Comparison of ENCODE assay signal across 10 mouse cellular contexts in genomic region chr11:35667428-35667827, GRCm38 (mm10).
DNase-seq lines count a peak whose midpoint lies in the region; ATAC-seq and TF ChIP-seq lines count a peak whose summit lies in the region.
"Had no signal": no experiment of that assay in that cellular context is flagged by ENCODE, and none has a peak within 500 bp of the region (broad histone marks: within the 10 kb centered on the region; RNA-seq: fewer than 3 reads in every experiment).

No protein-coding gene starts in this region.

- TF ChIP-seq CTCF in heart, postnatal 0 days (IDR thresholded peaks at IDR 0.05; ENCODE audit: low read depth), result peak; percentile 64
- peak; percentile 33; the same call in 1 of the 2 replicates for TF ChIP-seq CTCF in bone marrow macrophage, adult 2 months (IDR thresholded peaks at IDR 0.05; ENCODE audit: low read depth, low read length)

- no peak for TF ChIP-seq POLR2A in bone marrow macrophage, adult 2 months (IDR thresholded peaks at IDR 0.05; ENCODE audit: borderline replicate concordance, low read depth, low read length)

- H3K27ac ChIP-seq in heart, postnatal 0 days (ENCODE audit: low read depth), result no peak overlapping the region
- no peak overlapping the region for H3K27ac ChIP-seq in bone marrow macrophage, adult 2 months (ENCODE audit: insufficient read depth, low read depth, low read length)
- H3K27ac ChIP-seq in forebrain, embryonic 10.5 days, result no peak overlapping the region
- H3K27ac ChIP-seq: hindbrain, embryonic 15.5 days had no signal

- H3K9ac ChIP-seq in heart, postnatal 0 days (replicated peaks; ENCODE audit: low read depth, low read length), result no peak overlapping the region
- H3K9ac ChIP-seq: hindbrain, embryonic 15.5 days had no signal

- H3K4me1 ChIP-seq in heart, postnatal 0 days (ENCODE audit: control insufficient read depth, insufficient read depth), result no peaks in the 10 kb centered on the region
- H3K4me1 ChIP-seq in bone marrow macrophage, adult 2 months (ENCODE audit: control insufficient read depth, insufficient read depth, low read length), result no peaks in the 10 kb centered on the region
- H3K4me1 ChIP-seq in forebrain, embryonic 10.5 days, result peaks cover 15% of the 10 kb centered on the region

- no peaks in the 10 kb centered on the region for H3K36me3 ChIP-seq in heart, postnatal 0 days (replicated peaks; ENCODE audit: control insufficient read depth, insufficient read depth, low read length)
- no peaks in the 10 kb centered on the region for H3K36me3 ChIP-seq in forebrain, embryonic 10.5 days (replicated peaks)
- H3K36me3 ChIP-seq: hindbrain, embryonic 15.5 days had no signal

- intact Hi-C loops in heart, postnatal 10 days (cut with DNase I), result loop anchor here (5.0 kb wide), 1 partner anchor 825 kb away; no protein-coding TSS in a partner anchor

- 61% methylated on average over 3 of the region's 3 CpGs for WGBS in heart, postnatal 0 days
- WGBS in large intestine, adult 2 months, result 44% methylated on average over 3 of the region's 3 CpGs
- 38% methylated on average over 3 of the region's 3 CpGs for WGBS in forebrain, embryonic 10.5 days

- no peak overlapping the region for H3K4me3 ChIP-seq in heart, postnatal 0 days (ENCODE audit: low read depth, low read length)
- no peak overlapping the region for H3K4me3 ChIP-seq in bone marrow macrophage, adult 2 months (ENCODE audit: insufficient read depth, low read length)
- no peak overlapping the region for H3K4me3 ChIP-seq in forebrain, embryonic 10.5 days
- H3K4me3 ChIP-seq: hindbrain, embryonic 15.5 days; myocyte had no signal

- no peak for DNase-seq in heart, postnatal 0 days (ENCODE audit: low spot score)
- DNase-seq in heart, postnatal 10 days, result no peak
- peak; percentile 39 for DNase-seq in A20 (ENCODE audit: low read depth, low spot score)
- DNase-seq in large intestine, adult 2 months (ENCODE audit: low read depth, low spot score), result peak; percentile 29
- no peak for DNase-seq in forebrain, embryonic 10.5 days (ENCODE audit: extremely low spot score, low spot score)
- no peak for DNase-seq in layer of hippocampus, adult 8-10 months (ENCODE audit: low spot score in 2 of 2)
- no peak for DNase-seq in c-Kit-positive CD71-positive TER-119-positive erythroid progenitor cells, embryonic 14.5 days (ENCODE audit: low spot score)

- no peaks in the 10 kb centered on the region for H3K27me3 ChIP-seq in heart, postnatal 0 days (ENCODE audit: control insufficient read depth, insufficient read depth, low read length)
- peaks cover 92% of the 10 kb centered on the region for H3K27me3 ChIP-seq in forebrain, embryonic 10.5 days (ENCODE audit: poor library complexity, severe bottlenecking)
- H3K27me3 ChIP-seq: hindbrain, embryonic 15.5 days had no signal

- H3K4me2 ChIP-seq in heart, postnatal 0 days (ENCODE audit: low read depth, low read length), result no peak overlapping the region
- H3K4me2 ChIP-seq: hindbrain, embryonic 15.5 days had no signal

- TF ChIP-seq EP300 in heart, postnatal 0 days (IDR thresholded peaks at IDR 0.05; ENCODE audit: low read depth), result no peak

- no peak for ATAC-seq in heart, postnatal 0 days (ENCODE audit: insufficient read depth, low read depth)

- no peaks in the 10 kb centered on the region for H3K9me3 ChIP-seq in heart, postnatal 0 days (replicated peaks; ENCODE audit: control insufficient read depth, low read length)
- H3K9me3 ChIP-seq in forebrain, embryonic 10.5 days, result no peaks in the 10 kb centered on the region
- H3K9me3 ChIP-seq: hindbrain, embryonic 15.5 days had no signal

Comparison
In these comparisons a context has a peak if more than half of its experiments do, and no peak if none do; other contexts are left out.
1. DNase-seq: peak in A20 (single experiment) and large intestine, adult 2 months (single experiment); none in heart, postnatal 0 days (single experiment), heart, postnatal 10 days (0 of 2), forebrain, embryonic 10.5 days (single experiment), layer of hippocampus, adult 8-10 months (0 of 2) and c-Kit-positive CD71-positive TER-119-positive erythroid progenitor cells, embryonic 14.5 days (single experiment).